ENCODE assay signal across 10 mouse cellular contexts in the genomic region with DNA sequence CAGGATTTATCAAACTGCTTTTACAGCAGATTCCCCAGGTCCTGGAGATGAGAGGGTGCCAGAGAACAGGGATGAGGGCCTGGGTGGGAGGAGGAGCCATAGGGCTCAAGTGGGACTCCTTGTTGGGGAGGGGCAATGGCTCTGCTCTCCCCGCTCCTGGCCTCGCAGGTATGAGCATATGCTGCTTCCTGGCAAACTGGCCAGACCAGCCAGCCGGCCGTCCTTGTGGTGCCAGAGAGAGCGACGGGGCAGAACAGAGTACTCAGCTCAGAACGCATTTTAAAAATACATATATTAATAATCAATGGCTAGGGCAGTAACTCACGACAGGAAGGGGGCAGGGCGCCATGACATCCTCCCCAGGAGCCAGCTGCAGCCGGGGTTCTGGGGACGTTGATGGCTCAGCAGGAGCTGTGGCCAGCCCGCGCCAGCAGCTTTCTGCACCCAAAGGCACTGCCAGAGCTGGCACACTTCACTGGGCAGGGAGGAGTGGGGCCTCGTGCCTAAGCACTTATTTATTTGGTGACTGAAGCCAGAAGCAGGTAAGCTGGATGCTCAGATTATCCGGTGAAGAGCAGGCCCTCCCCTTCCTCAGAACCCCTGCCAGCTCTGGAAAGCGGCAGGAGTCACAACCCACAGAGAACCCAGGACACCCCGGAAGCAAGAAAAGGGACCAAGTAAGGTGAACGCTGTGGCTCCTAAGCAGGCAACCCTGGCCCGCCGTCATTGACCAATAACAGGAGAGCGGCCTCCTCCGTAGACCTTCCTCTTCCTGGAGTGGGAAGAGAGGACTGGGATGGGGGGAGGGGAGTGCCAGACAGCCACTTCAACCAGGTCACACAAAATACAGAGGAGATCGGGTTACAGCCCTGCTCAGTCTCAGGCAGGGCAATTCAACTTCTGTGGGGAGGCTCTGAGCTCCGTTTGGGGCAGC. TPM values are rescaled to one million over a fixed set of nuclear protein-coding genes. Genes with fewer than 3 reads are reported as not detected.
DNase-seq lines count a peak whose midpoint lies in the region; ATAC-seq lines count a peak whose summit lies in the region.
"Had no signal": no experiment of that assay in that cellular context is flagged by ENCODE, and none has a peak within 500 bp of the region (broad histone marks: within the 10 kb centered on the region; RNA-seq: fewer than 3 reads in every experiment).

No protein-coding gene starts in this region.

- no peaks in the 10 kb centered on the region for H3K36me3 ChIP-seq in forebrain, embryonic 13.5 days (ENCODE audit: poor library complexity, severe bottlenecking)
- no peaks in the 10 kb centered on the region for H3K36me3 ChIP-seq in limb, embryonic 11.5 days (ENCODE audit: control insufficient read depth, insufficient read depth, low read length)
- H3K36me3 ChIP-seq in midbrain, embryonic 10.5 days: no peaks in the 10 kb centered on the region
- H3K36me3 ChIP-seq: G1E had no signal

- peak; percentile 51; the same call in 1 of the 2 replicates for ATAC-seq in forebrain, embryonic 13.5 days
- ATAC-seq in limb, embryonic 11.5 days (ENCODE audit: insufficient number of reproducible peaks, low FRiP score, low TSS enrichment, low read depth): peak; percentile 97

- DNase-seq in thymus, postnatal 4 days: peak; percentile 26
- no peak for DNase-seq in thymus, postnatal 25 days
- DNase-seq in heart, postnatal 36 days: peak; percentile 41 to 43
- DNase-seq in limb, embryonic 11.5 days (ENCODE audit: low spot score): peak; percentile 92
- peak; percentile 82 for DNase-seq in midbrain, embryonic 10.5 days (ENCODE audit: low spot score)
- DNase-seq in urinary bladder, adult 2 months (ENCODE audit: low spot score): peak; percentile 51
- no peak for DNase-seq in frontal cortex, adult 2 months (ENCODE audit: extremely low spot score in 1 of 2, low spot score in 1 of 2)

- peaks cover 18% of the 10 kb centered on the region for H3K4me1 ChIP-seq in forebrain, embryonic 13.5 days
- H3K4me1 ChIP-seq in limb, embryonic 11.5 days (ENCODE audit: control insufficient read depth, insufficient read depth, low read length): peaks cover 15% of the 10 kb centered on the region
- H3K4me1 ChIP-seq in midbrain, embryonic 10.5 days: peaks cover 45% of the 10 kb centered on the region

- peak overlapping the region; percentile 15 for H3K27ac ChIP-seq in forebrain, embryonic 13.5 days
- peak overlapping the region; percentile 96 for H3K27ac ChIP-seq in limb, embryonic 11.5 days (replicated peaks; ENCODE audit: low read depth, low read length)
- peak overlapping the region; percentile 85 for H3K27ac ChIP-seq in midbrain, embryonic 10.5 days (replicated peaks)

- H3K27me3 ChIP-seq in forebrain, embryonic 13.5 days: no peaks in the 10 kb centered on the region
- no peaks in the 10 kb centered on the region for H3K27me3 ChIP-seq in limb, embryonic 11.5 days (ENCODE audit: control insufficient read depth, insufficient read depth, low read length)
- H3K27me3 ChIP-seq in midbrain, embryonic 10.5 days (ENCODE audit: low read depth, poor library complexity, severe bottlenecking): peaks cover 20% of the 10 kb centered on the region; the same call in 1 of the 2 replicates

- H3K9ac ChIP-seq in forebrain, embryonic 13.5 days: peak overlapping the region; percentile 23; the same call in 1 of the 2 replicates
- peak overlapping the region; percentile 62 for H3K9ac ChIP-seq in limb, embryonic 11.5 days (ENCODE audit: low read length)

- H3K4me2 ChIP-seq in forebrain, embryonic 13.5 days: peak overlapping the region; percentile 54
- peak overlapping the region; percentile 72 for H3K4me2 ChIP-seq in limb, embryonic 11.5 days (ENCODE audit: low read depth, severe bottlenecking)

- H3K4me3 ChIP-seq in forebrain, embryonic 13.5 days: peak overlapping the region; percentile 17
- H3K4me3 ChIP-seq in limb, embryonic 11.5 days (ENCODE audit: low read depth, low read length): peak overlapping the region; percentile 27
- H3K4me3 ChIP-seq in midbrain, embryonic 10.5 days: peak overlapping the region; percentile 51

- intact Hi-C loops in heart, postnatal 36 days (cut with DNase I): no loop called here

- H3K9me3 ChIP-seq in forebrain, embryonic 13.5 days (replicated peaks): no peaks in the 10 kb centered on the region
- H3K9me3 ChIP-seq in limb, embryonic 11.5 days (ENCODE audit: control insufficient read depth, low read length): no peaks in the 10 kb centered on the region
- H3K9me3 ChIP-seq in midbrain, embryonic 10.5 days (replicated peaks): no peaks in the 10 kb centered on the region

- WGBS in forebrain, embryonic 13.5 days: 9% methylated on average over 24 of the region's 24 CpGs
- 4% methylated on average over 24 of the region's 24 CpGs for WGBS in limb, embryonic 11.5 days
- 6% methylated on average over 24 of the region's 24 CpGs for WGBS in midbrain, embryonic 10.5 days

RNA-seq across cellular contexts. Expression of a gene that starts 21.2 kb away (rescaled TPM):
- polyA plus RNA-seq in forebrain, embryonic 13.5 days (2015; fragmentation: Nextera tagmentation; extraction: Ambion mirVana): 4.6 and 5.0 TPM in 2 replicates
- total RNA-seq in heart, postnatal 36 days (2021): 10 to 100 TPM; 10.2 to 11.2 TPM
- polyA plus RNA-seq in limb, embryonic 11.5 days (2014; fragmentation: Nextera tagmentation; extraction: Ambion mirVana): 38.8 and 41.1 TPM in 2 replicates
- 19.0 TPM in 2 replicates for polyA plus RNA-seq in midbrain, embryonic 10.5 days (2016; fragmentation: Nextera tagmentation; extraction: Ambion mirVana)
- polyA plus RNA-seq in urinary bladder, adult 2 months (2012; rRNA removed): 5.1 and 6.5 TPM in 2 replicates
- 3.5 and 4.7 TPM in 2 replicates for polyA plus RNA-seq in frontal cortex, adult 2 months (2012; rRNA removed)
- polyA plus RNA-seq: G1E had no signal

RNA-seq across cellular contexts. Expression of a gene that starts 31.0 kb away (rescaled TPM):
- not detected in 2 replicates for polyA plus RNA-seq in forebrain, embryonic 13.5 days (2015; fragmentation: Nextera tagmentation; extraction: Ambion mirVana)
- total RNA-seq in heart, postnatal 36 days (2021): not detected
- polyA plus RNA-seq in limb, embryonic 11.5 days (2014; fragmentation: Nextera tagmentation; extraction: Ambion mirVana): 0.13 TPM in 1 of 2 replicates, not detected in the other
- 0.27 and 0.36 TPM in 2 replicates for polyA plus RNA-seq in midbrain, embryonic 10.5 days (2016; fragmentation: Nextera tagmentation; extraction: Ambion mirVana)
- polyA plus RNA-seq in urinary bladder, adult 2 months (2012; rRNA removed): not detected in 2 replicates
- polyA plus RNA-seq in frontal cortex, adult 2 months (2012; rRNA removed): 0.08 TPM in 1 of 2 replicates, not detected in the other
- total RNA-seq: neutrophil, adult 5-6 weeks had no signal
- polyA plus RNA-seq: G1E had no signal

RNA-seq across cellular contexts. Expression of a gene that starts 34.0 kb away (rescaled TPM):
- 25.8 and 27.1 TPM in 2 replicates for polyA plus RNA-seq in forebrain, embryonic 13.5 days (2015; fragmentation: Nextera tagmentation; extraction: Ambion mirVana)
- not detected for total RNA-seq in heart, postnatal 36 days (2021)
- 0.09 and 0.65 TPM in 2 replicates for polyA plus RNA-seq in limb, embryonic 11.5 days (2014; fragmentation: Nextera tagmentation; extraction: Ambion mirVana)
- 57.3 and 69.1 TPM in 2 replicates for polyA plus RNA-seq in midbrain, embryonic 10.5 days (2016; fragmentation: Nextera tagmentation; extraction: Ambion mirVana)
- polyA plus RNA-seq in urinary bladder, adult 2 months (2012; rRNA removed): 0.15 and 0.22 TPM in 2 replicates
- polyA plus RNA-seq in frontal cortex, adult 2 months (2012; rRNA removed): 55.1 and 55.7 TPM in 2 replicates
- total RNA-seq: neutrophil, adult 5-6 weeks had no signal
- polyA plus RNA-seq: G1E had no signal

Comparison
In these comparisons a context has a peak if more than half of its experiments do, and no peak if none do; other contexts are left out.
1. DNase-seq: peak in thymus, postnatal 4 days (single experiment), heart, postnatal 36 days (2 of 2), limb, embryonic 11.5 days (single experiment), midbrain, embryonic 10.5 days (single experiment) and urinary bladder, adult 2 months (single experiment); none in thymus, postnatal 25 days (single experiment) and frontal cortex, adult 2 months (0 of 2).
2. H3K27ac ChIP-seq: peak in every context shown above with its lines; median percentile 96 in limb, embryonic 11.5 days; 85 in midbrain, embryonic 10.5 days; 15 in forebrain, embryonic 13.5 days.
3. RNA of a gene that starts 34.0 kb away (polyA plus RNA-seq): 57.3 to 69.1 TPM in midbrain, embryonic 10.5 days, 55.1 to 55.7 TPM in frontal cortex, adult 2 months and 25.8 to 27.1 TPM in forebrain, embryonic 13.5 days; 0.09 to 0.65 TPM in limb, embryonic 11.5 days and 0.15 to 0.22 TPM in urinary bladder, adult 2 months; every median in the first group is over 10 times any median in the second.
4. Peak in every context shown above with its lines, with median percentiles within 50 percentile points of each other: H3K4me3 ChIP-seq.